In the genomic region with DNA sequence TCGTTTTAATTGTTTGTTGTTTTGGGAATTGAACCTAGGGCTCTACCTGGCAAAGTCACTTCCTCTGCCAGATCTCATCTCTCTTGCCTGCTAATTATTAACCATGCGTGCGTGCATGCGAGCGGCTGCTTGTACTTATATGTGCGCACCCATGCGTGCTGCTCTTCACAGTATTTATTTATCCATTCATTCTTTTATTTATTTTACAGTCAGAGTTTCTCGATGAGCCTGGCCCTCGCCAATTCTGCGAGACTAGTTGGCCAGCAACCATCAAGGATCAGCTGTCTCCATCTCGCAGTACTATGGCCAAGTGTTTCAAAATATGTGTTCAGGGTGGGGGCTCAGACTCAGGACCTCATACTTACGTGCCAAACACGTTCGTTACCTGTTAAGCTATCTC, we compare ENCODE assay signal across 17 mouse cellular contexts. TPM values are rescaled to one million over a fixed set of nuclear protein-coding genes. Genes with fewer than 3 reads are reported as not detected.
DNase-seq lines count a peak whose midpoint lies in the region; ATAC-seq and TF ChIP-seq lines count a peak whose summit lies in the region.
"Had no signal": no experiment of that assay in that cellular context is flagged by ENCODE, and none has a peak within 500 bp of the region (broad histone marks: within the 10 kb centered on the region; RNA-seq: fewer than 3 reads in every experiment).

No protein-coding gene starts in this region.

- H3K4me1 ChIP-seq in kidney, adult 2 months (ENCODE audit: control insufficient read depth, insufficient read depth, low read length), result peaks cover 12% of the 10 kb centered on the region
- peaks cover 43% of the 10 kb centered on the region for H3K4me1 ChIP-seq in kidney, embryonic 15.5 days
- peaks cover 60% of the 10 kb centered on the region for H3K4me1 ChIP-seq in heart, embryonic 12.5 days (replicated peaks)
- H3K4me1 ChIP-seq in lung, embryonic 14.5 days (ENCODE audit: insufficient read depth), result peaks cover 38% of the 10 kb centered on the region
- H3K4me1 ChIP-seq in stomach, embryonic 16.5 days (ENCODE audit: control insufficient read depth, insufficient read depth, low read length), result peaks cover 42% of the 10 kb centered on the region
- H3K4me1 ChIP-seq: forebrain, embryonic 13.5 days; neural tube, embryonic 15.5 days had no signal

- no peak for TF ChIP-seq POLR2A in kidney, adult 2 months (IDR thresholded peaks at IDR 0.05; ENCODE audit: low read depth, low read length)

- H3K9ac ChIP-seq in kidney, embryonic 15.5 days, result no peak overlapping the region
- H3K9ac ChIP-seq in heart, embryonic 12.5 days, result no peak overlapping the region
- H3K9ac ChIP-seq in lung, embryonic 14.5 days, result no peak overlapping the region
- no peak overlapping the region for H3K9ac ChIP-seq in stomach, embryonic 16.5 days (ENCODE audit: low read length)
- H3K9ac ChIP-seq: embryonic facial prominence, embryonic 12.5 days; forebrain, embryonic 13.5 days; limb, embryonic 13.5 days; neural tube, embryonic 15.5 days had no signal

- H3K36me3 ChIP-seq in kidney, adult 2 months (ENCODE audit: control insufficient read depth, insufficient read depth, low read length), result no peaks in the 10 kb centered on the region
- H3K36me3 ChIP-seq in kidney, embryonic 15.5 days, result no peaks in the 10 kb centered on the region
- no peaks in the 10 kb centered on the region for H3K36me3 ChIP-seq in heart, embryonic 12.5 days
- no peaks in the 10 kb centered on the region for H3K36me3 ChIP-seq in lung, embryonic 14.5 days (ENCODE audit: insufficient read depth)
- no peaks in the 10 kb centered on the region for H3K36me3 ChIP-seq in stomach, embryonic 16.5 days (ENCODE audit: control insufficient read depth, insufficient read depth, low read length)
- H3K36me3 ChIP-seq: embryonic facial prominence, embryonic 12.5 days; limb, embryonic 13.5 days; neural tube, embryonic 15.5 days had no signal

- peak; percentile 18 for DNase-seq in kidney, adult 2 months
- peak; percentile 57 for DNase-seq in lung, embryonic 14.5 days
- no peak for DNase-seq in testis, postnatal 14 days (ENCODE audit: low spot score)
- DNase-seq: cerebellum, postnatal 25 days; kidney, postnatal 36 days; thymus, postnatal 25 days had no signal

- no peak overlapping the region for H3K4me2 ChIP-seq in kidney, embryonic 15.5 days
- no peak overlapping the region for H3K4me2 ChIP-seq in heart, embryonic 12.5 days
- H3K4me2 ChIP-seq in lung, embryonic 14.5 days, result no peak overlapping the region
- no peak overlapping the region for H3K4me2 ChIP-seq in stomach, embryonic 16.5 days (ENCODE audit: low read depth, low read length)
- H3K4me2 ChIP-seq: embryonic facial prominence, embryonic 12.5 days; forebrain, embryonic 13.5 days; limb, embryonic 13.5 days; neural tube, embryonic 15.5 days had no signal

- H3K4me3 ChIP-seq in kidney, adult 2 months (ENCODE audit: insufficient read depth, low read depth, low read length), result no peak overlapping the region
- H3K4me3 ChIP-seq in kidney, embryonic 15.5 days (replicated peaks), result no peak overlapping the region
- no peak overlapping the region for H3K4me3 ChIP-seq in heart, embryonic 12.5 days
- no peak overlapping the region for H3K4me3 ChIP-seq in lung, embryonic 14.5 days (ENCODE audit: low read depth, low read length)
- no peak overlapping the region for H3K4me3 ChIP-seq in stomach, embryonic 16.5 days (replicated peaks; ENCODE audit: low read length)
- H3K4me3 ChIP-seq: embryonic facial prominence, embryonic 12.5 days; forebrain, embryonic 13.5 days; limb, embryonic 13.5 days; neural tube, embryonic 15.5 days had no signal

- TF ChIP-seq CTCF in kidney, adult 2 months (conservative IDR thresholded peaks at IDR 0.05; ENCODE audit: insufficient read depth, insufficient read length, low read depth, low read length), result no peak
- TF ChIP-seq CTCF in lung, embryonic 14.5 days (IDR thresholded peaks at IDR 0.05; ENCODE audit: low read depth), result no peak

- H3K27me3 ChIP-seq in kidney, adult 2 months (replicated peaks; ENCODE audit: control insufficient read depth, insufficient read depth, low read length), result no peaks in the 10 kb centered on the region
- H3K27me3 ChIP-seq in kidney, embryonic 15.5 days, result no peaks in the 10 kb centered on the region
- no peaks in the 10 kb centered on the region for H3K27me3 ChIP-seq in heart, embryonic 12.5 days (replicated peaks)
- no peaks in the 10 kb centered on the region for H3K27me3 ChIP-seq in lung, embryonic 14.5 days (ENCODE audit: insufficient read depth, low read length)
- no peaks in the 10 kb centered on the region for H3K27me3 ChIP-seq in stomach, embryonic 16.5 days (ENCODE audit: control insufficient read depth, insufficient read depth, low read length)
- H3K27me3 ChIP-seq: embryonic facial prominence, embryonic 12.5 days; forebrain, embryonic 13.5 days; limb, embryonic 13.5 days; neural tube, embryonic 15.5 days; Patski had no signal

- H3K27ac ChIP-seq in kidney, adult 2 months (ENCODE audit: insufficient read depth, low read depth, low read length), result no peak overlapping the region
- no peak overlapping the region for H3K27ac ChIP-seq in kidney, embryonic 15.5 days
- peak overlapping the region; percentile 81 for H3K27ac ChIP-seq in heart, embryonic 12.5 days (ENCODE audit: poor library complexity, severe bottlenecking)
- H3K27ac ChIP-seq in lung, embryonic 14.5 days (ENCODE audit: low read depth), result peak overlapping the region; percentile 59
- peak overlapping the region; percentile 38; the same call in 1 of the 2 replicates for H3K27ac ChIP-seq in stomach, embryonic 16.5 days (ENCODE audit: low read length)
- H3K27ac ChIP-seq: embryonic facial prominence, embryonic 12.5 days; forebrain, embryonic 13.5 days; limb, embryonic 13.5 days; neural tube, embryonic 15.5 days had no signal

- WGBS in kidney, adult 2 months, result 63% methylated on average over 14 of the region's 14 CpGs
- WGBS in kidney, embryonic 15.5 days, result 71% methylated on average over 14 of the region's 14 CpGs
- 86% methylated on average over 14 of the region's 14 CpGs for WGBS in heart, embryonic 12.5 days
- WGBS in lung, embryonic 14.5 days, result 37% methylated on average over 14 of the region's 14 CpGs
- 42% methylated on average over 14 of the region's 14 CpGs for WGBS in stomach, embryonic 16.5 days

- H3K9me3 ChIP-seq in kidney, embryonic 15.5 days (replicated peaks), result no peaks in the 10 kb centered on the region
- H3K9me3 ChIP-seq in heart, embryonic 12.5 days (replicated peaks), result no peaks in the 10 kb centered on the region
- no peaks in the 10 kb centered on the region for H3K9me3 ChIP-seq in lung, embryonic 14.5 days (ENCODE audit: low read depth, low read length)
- H3K9me3 ChIP-seq in stomach, embryonic 16.5 days (replicated peaks; ENCODE audit: control insufficient read depth, low read length), result no peaks in the 10 kb centered on the region
- H3K9me3 ChIP-seq: embryonic facial prominence, embryonic 12.5 days; forebrain, embryonic 13.5 days; limb, embryonic 13.5 days; neural tube, embryonic 15.5 days had no signal

- ATAC-seq in kidney, embryonic 15.5 days (replicated peaks; ENCODE audit: low FRiP score), result no peak
- no peak for ATAC-seq in heart, embryonic 12.5 days (ENCODE audit: insufficient number of reproducible peaks, low FRiP score)
- no peak for ATAC-seq in lung, embryonic 14.5 days (ENCODE audit: insufficient read depth)
- ATAC-seq in stomach, embryonic 16.5 days (ENCODE audit: insufficient read depth, low FRiP score), result no peak
- no peak for ATAC-seq in erythroblast, adult 5-6 weeks (replicated peaks; ENCODE audit: low FRiP score, poor library complexity, severe bottlenecking)
- ATAC-seq: forebrain, embryonic 13.5 days; Patski had no signal

RNA-seq across cellular contexts. Expression of gene Serpine1, which starts 6.0 kb away (rescaled TPM):
- polyA plus RNA-seq in kidney, adult 2 months (2012; rRNA removed), result 1.1 and 2.1 TPM in 2 replicates
- 0.45 and 0.48 TPM in 2 replicates for polyA plus RNA-seq in kidney, embryonic 15.5 days (2015; fragmentation: Nextera tagmentation; extraction: Ambion mirVana)
- 0.69 and 0.70 TPM in 2 replicates for polyA plus RNA-seq in heart, embryonic 12.5 days (2016; fragmentation: Nextera tagmentation; extraction: Ambion mirVana)
- polyA plus RNA-seq in lung, embryonic 14.5 days (2014; fragmentation: Nextera tagmentation; extraction: Ambion mirVana), result 0.47 and 0.86 TPM in 2 replicates
- 0.24 and 0.45 TPM in 2 replicates for polyA plus RNA-seq in stomach, embryonic 16.5 days (2015; fragmentation: Nextera tagmentation; extraction: Ambion mirVana)
- total RNA-seq in erythroblast, adult 5-6 weeks (2015; ENCODE audit: low replicate concordance), result 0.21 TPM in 1 of 2 replicates, not detected in the other
- total RNA-seq in erythroblast, adult 5-6 weeks (2017; ENCODE audit: low replicate concordance), result 0.84 TPM in 1 of 2 replicates, not detected in the other
- total RNA-seq: megakaryocyte, adult 5-6 weeks had no signal

RNA-seq across cellular contexts. Expression of gene Ap1s1, which starts 32.1 kb away (rescaled TPM):
- 57.7 and 67.0 TPM in 2 replicates for polyA plus RNA-seq in kidney, adult 2 months (2012; rRNA removed)
- polyA plus RNA-seq in kidney, embryonic 15.5 days (2015; fragmentation: Nextera tagmentation; extraction: Ambion mirVana), result 181 and 194 TPM in 2 replicates
- 143 and 145 TPM in 2 replicates for polyA plus RNA-seq in heart, embryonic 12.5 days (2016; fragmentation: Nextera tagmentation; extraction: Ambion mirVana)
- polyA plus RNA-seq in lung, embryonic 14.5 days (2014; fragmentation: Nextera tagmentation; extraction: Ambion mirVana), result 179 and 191 TPM in 2 replicates
- polyA plus RNA-seq in stomach, embryonic 16.5 days (2015; fragmentation: Nextera tagmentation; extraction: Ambion mirVana), result 187 and 192 TPM in 2 replicates
- total RNA-seq in erythroblast, adult 5-6 weeks (2015; ENCODE audit: low replicate concordance), result 2.3 and 3.5 TPM in 2 replicates
- total RNA-seq in erythroblast, adult 5-6 weeks (2017; ENCODE audit: low replicate concordance), result 5.2 and 10.3 TPM in 2 replicates

RNA-seq across cellular contexts. Expression of gene Trim56, which starts 38.0 kb away (rescaled TPM):
- 10.2 and 14.4 TPM in 2 replicates for polyA plus RNA-seq in kidney, adult 2 months (2012; rRNA removed)
- polyA plus RNA-seq in kidney, embryonic 15.5 days (2015; fragmentation: Nextera tagmentation; extraction: Ambion mirVana), result 7.9 and 9.0 TPM in 2 replicates
- 7.0 and 7.8 TPM in 2 replicates for polyA plus RNA-seq in heart, embryonic 12.5 days (2016; fragmentation: Nextera tagmentation; extraction: Ambion mirVana)
- polyA plus RNA-seq in lung, embryonic 14.5 days (2014; fragmentation: Nextera tagmentation; extraction: Ambion mirVana), result 11.5 and 11.8 TPM in 2 replicates
- 8.1 and 9.3 TPM in 2 replicates for polyA plus RNA-seq in stomach, embryonic 16.5 days (2015; fragmentation: Nextera tagmentation; extraction: Ambion mirVana)
- 128 and 178 TPM in 2 replicates for total RNA-seq in erythroblast, adult 5-6 weeks (2015; ENCODE audit: low replicate concordance)
- total RNA-seq in erythroblast, adult 5-6 weeks (2017; ENCODE audit: low replicate concordance), result 253 and 303 TPM in 2 replicates

RNA-seq across cellular contexts. Expression of gene Vgf, which starts 51.8 kb away (rescaled TPM):
- 0.03 and 0.08 TPM in 2 replicates for polyA plus RNA-seq in kidney, adult 2 months (2012; rRNA removed)
- polyA plus RNA-seq in kidney, embryonic 15.5 days (2015; fragmentation: Nextera tagmentation; extraction: Ambion mirVana), result 0.10 and 0.55 TPM in 2 replicates
- polyA plus RNA-seq in heart, embryonic 12.5 days (2016; fragmentation: Nextera tagmentation; extraction: Ambion mirVana), result 0.12 TPM in 1 of 2 replicates, not detected in the other
- 0.12 and 0.13 TPM in 2 replicates for polyA plus RNA-seq in lung, embryonic 14.5 days (2014; fragmentation: Nextera tagmentation; extraction: Ambion mirVana)
- polyA plus RNA-seq in stomach, embryonic 16.5 days (2015; fragmentation: Nextera tagmentation; extraction: Ambion mirVana), result 0.34 and 0.39 TPM in 2 replicates
- total RNA-seq in erythroblast, adult 5-6 weeks (2015; ENCODE audit: low replicate concordance), result not detected in 2 replicates
- not detected in 2 replicates for total RNA-seq in erythroblast, adult 5-6 weeks (2017; ENCODE audit: low replicate concordance)
- total RNA-seq: gastrocnemius, postnatal 4 days; megakaryocyte, adult 5-6 weeks had no signal

Comparison
In these comparisons a context has a peak if more than half of its experiments do, and no peak if none do; other contexts are left out.
1. H3K27ac ChIP-seq: peak in heart, embryonic 12.5 days (single experiment), lung, embryonic 14.5 days (single experiment) and stomach, embryonic 16.5 days (single experiment); none in kidney, adult 2 months (single experiment) and kidney, embryonic 15.5 days (single experiment).